Mouse (Mus musculus) embryonic fibroblast, embryonic 13.5 days (primary cell): ENCODE data around the gene Dnah8. TPM values are rescaled to one million over a fixed set of nuclear protein-coding genes. Genes with fewer than 3 reads are reported as not detected.
"Not testable (repeated sequence)": the region's sequence is repeated elsewhere in the genome, so short reads cannot be mapped to it uniquely, and the experiment has no call there.

Experiments used
- H3K27ac ChIP-seq: 2 replicates; pipeline ENCODE4 v1.5.1; 2012; ENCODE audit warnings: low read length, control low read depth, inconsistent platforms; ENCODE audit not compliant: insufficient read depth
- H3K4me1 ChIP-seq: 2 replicates; pipeline ENCODE4 v1.6.1; 2011; ENCODE audit warnings: low read length; ENCODE audit not compliant: control insufficient read depth, insufficient read depth
- H3K4me3 ChIP-seq: 2 replicates; pipeline ENCODE4 v1.5.1; 2011; ENCODE audit warnings: mild to moderate bottlenecking, control low read depth, low read length; ENCODE audit not compliant: insufficient read depth
- CTCF ChIP-seq: IDR thresholded peaks from 2 replicates; pipeline ENCODE4 v1.5.1; 2011; ENCODE audit warnings: mild to moderate bottlenecking, control low read depth, low read length, moderate library complexity, borderline replicate concordance; ENCODE audit not compliant: insufficient read depth
- POLR2A ChIP-seq: IDR thresholded peaks from 2 replicates; pipeline ENCODE4 v1.6.1; 2011; ENCODE audit warnings: low read depth, mild to moderate bottlenecking, control low read depth, low read length, moderate library complexity
- polyA plus RNA-seq: library from polyadenylated mRNA; stranded (reverse); fragments of >200 nt; gene quantifications from 2 replicates; pipeline ENCODE4 v1.2.4, GENCODE M21; 2011; ENCODE audit warnings: low read depth; ENCODE audit not compliant: missing spikeins, insufficient read length

The Dnah8 gene
- polyA plus RNA-seq, 1 experiment = 1.7 TPM

- no peak overlapping the region for H3K27ac ChIP-seq
- H3K4me1 ChIP-seq = no peaks in the 10 kb centered on the region
- H3K4me3 ChIP-seq = no peak overlapping the region
- TF ChIP-seq CTCF = no peak
- TF ChIP-seq POLR2A = no peak
Measured at GRCm38 (mm10) chr17:30619153-30619552, 5.0 kb upstream of the Dnah8 start.

- TF ChIP-seq POLR2A = no peak
- no peak for TF ChIP-seq CTCF
- Histone ChIP-seq H3K4me1 (no peaks in the 10 kb centered on the region), H3K4me3 (no peak overlapping the region), H3K27ac (no peak overlapping the region)
Measured at GRCm38 (mm10) chr17:30620548-30620947, 3.6 kb upstream of the Dnah8 start.

GRCm38 (mm10) chr17:30621450-30621849 is 2.7 kb upstream of the Dnah8 start:
- Histone ChIP-seq H3K4me1 (no peaks in the 10 kb centered on the region), H3K27ac (no peak overlapping the region), H3K4me3 (no peak overlapping the region)
- TF ChIP-seq CTCF = no peak
- TF ChIP-seq POLR2A = no peak

- TF ChIP-seq CTCF (no peak), POLR2A (no peak)
- Histone ChIP-seq H3K27ac (no peak overlapping the region), H3K4me3 (no peak overlapping the region), H3K4me1 (no peaks in the 10 kb centered on the region)
Measured at GRCm38 (mm10) chr17:30623200-30623599, 954 bp upstream of the Dnah8 start.

- not testable (repeated sequence) for H3K4me3 ChIP-seq, H3K4me1 ChIP-seq, H3K27ac ChIP-seq
Measured at GRCm38 (mm10) chr17:30626719-30627118, 2.6 kb downstream of the Dnah8 start, which contains the start of gene Glo1. Gene Glo1, minus strand, starts transcription at chr17:30626871.

- TF ChIP-seq CTCF = no peak
- TF ChIP-seq POLR2A = no peak
- H3K27ac ChIP-seq = no peak overlapping the region
- H3K4me1 ChIP-seq = no peaks in the 10 kb centered on the region
- H3K4me3 ChIP-seq = no peak overlapping the region
Measured at GRCm38 (mm10) chr17:30635367-30635766, 11.2 kb downstream of the Dnah8 start.

- no peaks in the 10 kb centered on the region for H3K4me1 ChIP-seq
- H3K4me3 ChIP-seq = no peak overlapping the region
- no peak overlapping the region for H3K27ac ChIP-seq
- no peak for TF ChIP-seq CTCF
- TF ChIP-seq POLR2A = no peak
Measured at GRCm38 (mm10) chr17:30637714-30638113, 13.6 kb downstream of the Dnah8 start.

GRCm38 (mm10) chr17:30638996-30639395 is 14.8 kb downstream of the Dnah8 start:
- H3K4me3 ChIP-seq = no peak overlapping the region
- no peaks in the 10 kb centered on the region for H3K4me1 ChIP-seq
- H3K27ac ChIP-seq = no peak overlapping the region
- TF ChIP-seq CTCF (no peak), POLR2A (no peak)

- Histone ChIP-seq H3K4me3 (no peak overlapping the region), H3K27ac (no peak overlapping the region), H3K4me1 (no peaks in the 10 kb centered on the region)
- TF ChIP-seq CTCF = no peak
- TF ChIP-seq POLR2A = no peak
Measured at GRCm38 (mm10) chr17:30640896-30641295, 16.7 kb downstream of the Dnah8 start.

- TF ChIP-seq POLR2A (no peak), CTCF (no peak)
- no peak overlapping the region for H3K4me3 ChIP-seq
- H3K4me1 ChIP-seq = no peaks in the 10 kb centered on the region
- no peak overlapping the region for H3K27ac ChIP-seq
Measured at GRCm38 (mm10) chr17:30648770-30649169, 24.6 kb downstream of the Dnah8 start.

GRCm38 (mm10) chr17:30653010-30653409 is 28.9 kb downstream of the Dnah8 start:
- Histone ChIP-seq H3K4me3 (no peak overlapping the region), H3K4me1 (no peaks in the 10 kb centered on the region), H3K27ac (no peak overlapping the region)
- no peak for TF ChIP-seq POLR2A
- TF ChIP-seq CTCF = no peak
